Mouse (Mus musculus) intestine, embryonic 15.5 days (tissue): ENCODE results near the gene Klf13. TPM values are rescaled to one million over a fixed set of nuclear protein-coding genes. Genes with fewer than 3 reads are reported as not detected.

ENCODE experiments used
- ATAC-seq: fragments of 200-750 bp; cut with Nextera tagmentation; 2 replicates; pipeline ENCODE4 v1.8.0; 2017; ENCODE audit warnings: moderate TSS enrichment, moderate library complexity
- H3K27ac ChIP-seq: fragments of 300-500 bp; sonication (generic); 2 replicates; pipeline ENCODE4 v1.5.1; 2015; ENCODE audit warnings: mild to moderate bottlenecking, inconsistent platforms
- H3K27me3 ChIP-seq: fragments of 300-500 bp; sonication (generic); replicated peaks from 2 replicates; pipeline ENCODE4 v1.6.1; 2015; ENCODE audit warnings: inconsistent platforms
- H3K36me3 ChIP-seq: fragments of 300-500 bp; sonication (generic); 2 replicates; pipeline ENCODE4 v1.6.1; 2015; ENCODE audit warnings: inconsistent platforms
- H3K4me1 ChIP-seq: fragments of 300-500 bp; sonication (generic); replicated peaks from 2 replicates; pipeline ENCODE4 v1.6.1; 2015; ENCODE audit warnings: inconsistent platforms
- H3K4me2 ChIP-seq: fragments of 300-500 bp; sonication (generic); replicated peaks from 2 replicates; pipeline ENCODE4 v1.6.1; 2015; ENCODE audit warnings: mild to moderate bottlenecking, inconsistent platforms
- H3K4me3 ChIP-seq: fragments of 300-500 bp; sonication (generic); replicated peaks from 2 replicates; pipeline ENCODE4 v1.5.1; 2015; ENCODE audit warnings: inconsistent platforms
- H3K9ac ChIP-seq: fragments of 300-500 bp; sonication (generic); 2 replicates; pipeline ENCODE4 v1.6.1; 2015; ENCODE audit warnings: inconsistent platforms
- H3K9me3 ChIP-seq: fragments of 300-500 bp; sonication (generic); 2 replicates; pipeline ENCODE4 v1.6.1; 2016; ENCODE audit warnings: inconsistent platforms
- WGBS: fragments of 180-500 bp; shearing (Covaris S2); methylation state at CpG from one replicate; pipeline ENCODE4 v1.1.7; 2015; 5-methylcytosine and 5-hydroxymethylcytosine counted together
- polyA plus RNA-seq: library from polyadenylated mRNA; unstranded; fragments of >200 nt; fragmentation: Nextera tagmentation; extraction: Ambion mirVana; gene quantifications from 2 replicates; pipeline ENCODE4 v1.2.1, GENCODE M21; 2015

Gene Klf13
- polyA plus RNA-seq, 1 experiment from 2014 or later = 26.7 TPM

GRCm38 (mm10) chr7:63918771-63919768, 19.6 kb downstream of the Klf13 start:
- H3K9ac ChIP-seq = no peak overlapping the region
- H3K4me2 ChIP-seq = no peak overlapping the region
- no peaks in the 10 kb centered on the region for H3K9me3 ChIP-seq
- no peak; the same call in 1 of the 2 replicates for ATAC-seq
- 80% methylated on average over 12 of the region's 12 CpGs for WGBS
- H3K27me3 ChIP-seq = no peaks in the 10 kb centered on the region
- H3K4me3 ChIP-seq = no peak overlapping the region
- no peaks in the 10 kb centered on the region for H3K36me3 ChIP-seq
- no peak overlapping the region for H3K27ac ChIP-seq
- peaks cover 13% of the 10 kb centered on the region for H3K4me1 ChIP-seq

GRCm38 (mm10) chr7:63917693-63918092, 21.0 kb downstream of the Klf13 start:
- Histone ChIP-seq H3K27ac (no peak overlapping the region), H3K4me1 (peaks cover 22% of the 10 kb centered on the region)
- peak; percentile 42; the same call in 1 of the 2 replicates for ATAC-seq

GRCm38 (mm10) chr7:63916268-63916907, 22.3 kb downstream of the Klf13 start, which contains the start of gene E030018B13Rik:
TSS of gene E030018B13Rik (plus strand) at chr7:63916857.
- 86% methylated on average over 6 of the region's 6 CpGs for WGBS
- no peak within 1 kb of the TSS for H3K27ac ChIP-seq
- ATAC-seq = no peak

More at GRCm38 (mm10) chr7:63917693-63918092, 21.0 kb downstream of the Klf13 start:
- H3K9ac ChIP-seq = no peak overlapping the region
- WGBS = 71% methylated on average over 6 of the region's 6 CpGs
- no peak overlapping the region for H3K4me2 ChIP-seq
- no peaks in the 10 kb centered on the region for H3K9me3 ChIP-seq
- H3K36me3 ChIP-seq = no peaks in the 10 kb centered on the region
- H3K4me3 ChIP-seq = no peak overlapping the region
- no peaks in the 10 kb centered on the region for H3K27me3 ChIP-seq

GRCm38 (mm10) chr7:63914891-63915290, 23.8 kb downstream of the Klf13 start:
- ATAC-seq = no peak
- Histone ChIP-seq H3K9ac (no peak overlapping the region), H3K27me3 (no peaks in the 10 kb centered on the region), H3K4me3 (no peak overlapping the region), H3K4me2 (no peak overlapping the region), H3K4me1 (peaks cover 42% of the 10 kb centered on the region), H3K27ac (no peak overlapping the region), H3K9me3 (no peaks in the 10 kb centered on the region), H3K36me3 (no peaks in the 10 kb centered on the region)
- WGBS = 100% methylated on average over 2 of the region's 2 CpGs

More at GRCm38 (mm10) chr7:63916268-63916907, 22.3 kb downstream of the Klf13 start, which contains the start of gene E030018B13Rik:
- no peak within 1 kb of the TSS for H3K4me2 ChIP-seq
- H3K4me1 ChIP-seq = peaks cover 31% of the 10 kb centered on the region
- H3K9ac ChIP-seq = no peak within 1 kb of the TSS
- H3K4me3 ChIP-seq = no peak within 1 kb of the TSS
- no peaks in the 10 kb centered on the region for H3K9me3 ChIP-seq
- no peaks in the 10 kb centered on the region for H3K36me3 ChIP-seq
- no peaks in the 10 kb centered on the region for H3K27me3 ChIP-seq

- Histone ChIP-seq H3K9ac (no peak overlapping the region), H3K27ac (0 out of 2 replicates have a peak overlapping the region, but pooled peaks have one; percentile 44), H3K36me3 (no peaks in the 10 kb centered on the region), H3K4me2 (no peak overlapping the region), H3K9me3 (no peaks in the 10 kb centered on the region), H3K4me3 (no peak overlapping the region), H3K27me3 (no peaks in the 10 kb centered on the region), H3K4me1 (peaks cover 44% of the 10 kb centered on the region)
- WGBS = 46% methylated on average over 10 of the region's 10 CpGs
- no peak for ATAC-seq
Observed at GRCm38 (mm10) chr7:63913724-63914692, 24.7 kb downstream of the Klf13 start.

- H3K27ac ChIP-seq = 0 out of 2 replicates have a peak overlapping the region, but pooled peaks have one; percentile 44
- no peak overlapping the region for H3K9ac ChIP-seq
- no peaks in the 10 kb centered on the region for H3K36me3 ChIP-seq
- peaks cover 48% of the 10 kb centered on the region for H3K4me1 ChIP-seq
- H3K9me3 ChIP-seq = no peaks in the 10 kb centered on the region
- WGBS = 43% methylated on average over 12 of the region's 12 CpGs
- H3K27me3 ChIP-seq = no peaks in the 10 kb centered on the region
- no peak overlapping the region for H3K4me2 ChIP-seq
- ATAC-seq = no peak
- no peak overlapping the region for H3K4me3 ChIP-seq
Observed at GRCm38 (mm10) chr7:63912924-63913723, 25.6 kb downstream of the Klf13 start.

- WGBS = 39% methylated on average over 7 of the region's 7 CpGs
- H3K9me3 ChIP-seq = no peaks in the 10 kb centered on the region
- no peak overlapping the region for H3K9ac ChIP-seq
- no peak overlapping the region for H3K4me3 ChIP-seq
- peaks cover 48% of the 10 kb centered on the region for H3K4me1 ChIP-seq
- H3K36me3 ChIP-seq = no peaks in the 10 kb centered on the region
- peak overlapping the region; percentile 38; the same call in 1 of the 2 replicates for H3K27ac ChIP-seq
- no peaks in the 10 kb centered on the region for H3K27me3 ChIP-seq
- H3K4me2 ChIP-seq = no peak overlapping the region
- 0 out of 2 replicates have a peak, but pooled peaks have one; percentile 21 for ATAC-seq
Observed at GRCm38 (mm10) chr7:63912234-63912810, 26.4 kb downstream of the Klf13 start.

- peak overlapping the region; percentile 38 for H3K27ac ChIP-seq
- no peaks in the 10 kb centered on the region for H3K9me3 ChIP-seq
- no peak overlapping the region for H3K9ac ChIP-seq
- no peak overlapping the region for H3K4me3 ChIP-seq
- ATAC-seq = peak; percentile 16; the same call in 1 of the 2 replicates
- 46% methylated on average over 8 of the region's 8 CpGs for WGBS
- no peaks in the 10 kb centered on the region for H3K27me3 ChIP-seq
- peaks cover 48% of the 10 kb centered on the region for H3K4me1 ChIP-seq
- no peaks in the 10 kb centered on the region for H3K36me3 ChIP-seq
- H3K4me2 ChIP-seq = no peak overlapping the region
Observed at GRCm38 (mm10) chr7:63911383-63912233, 27.1 kb downstream of the Klf13 start.

- Histone ChIP-seq H3K4me1 (peaks cover 48% of the 10 kb centered on the region), H3K36me3 (no peaks in the 10 kb centered on the region), H3K9ac (no peak overlapping the region), H3K27ac (0 out of 2 replicates have a peak overlapping the region, but pooled peaks have one; percentile 27), H3K27me3 (no peaks in the 10 kb centered on the region), H3K9me3 (no peaks in the 10 kb centered on the region), H3K4me2 (no peak overlapping the region), H3K4me3 (no peak overlapping the region)
- no peak for ATAC-seq
- WGBS = 44% methylated on average over 4 of the region's 4 CpGs
Observed at GRCm38 (mm10) chr7:63910912-63911311, 27.8 kb downstream of the Klf13 start.

GRCm38 (mm10) chr7:63910225-63910624, 28.5 kb downstream of the Klf13 start:
- Histone ChIP-seq H3K9me3 (no peaks in the 10 kb centered on the region), H3K4me1 (peaks cover 50% of the 10 kb centered on the region), H3K4me2 (no peak overlapping the region), H3K9ac (no peak overlapping the region), H3K4me3 (no peak overlapping the region), H3K27ac (no peak overlapping the region), H3K36me3 (no peaks in the 10 kb centered on the region), H3K27me3 (no peaks in the 10 kb centered on the region)
- no peak for ATAC-seq
- whole genome bisulfite sequencing = 79% methylated on average over 5 of the region's 5 CpGs
